Mouse (Mus musculus): ENCODE measurements at regions not wholly inside any gene's neighbourhood (a gene's known extent, or its start where the extent isn't known, plus 50 kb on each side); places are given as distances from the start of the nearest gene placed in this dataset.
A peak's percentile ranks its signal among the peaks of the same experiment; 100 is the strongest.

DNA sequence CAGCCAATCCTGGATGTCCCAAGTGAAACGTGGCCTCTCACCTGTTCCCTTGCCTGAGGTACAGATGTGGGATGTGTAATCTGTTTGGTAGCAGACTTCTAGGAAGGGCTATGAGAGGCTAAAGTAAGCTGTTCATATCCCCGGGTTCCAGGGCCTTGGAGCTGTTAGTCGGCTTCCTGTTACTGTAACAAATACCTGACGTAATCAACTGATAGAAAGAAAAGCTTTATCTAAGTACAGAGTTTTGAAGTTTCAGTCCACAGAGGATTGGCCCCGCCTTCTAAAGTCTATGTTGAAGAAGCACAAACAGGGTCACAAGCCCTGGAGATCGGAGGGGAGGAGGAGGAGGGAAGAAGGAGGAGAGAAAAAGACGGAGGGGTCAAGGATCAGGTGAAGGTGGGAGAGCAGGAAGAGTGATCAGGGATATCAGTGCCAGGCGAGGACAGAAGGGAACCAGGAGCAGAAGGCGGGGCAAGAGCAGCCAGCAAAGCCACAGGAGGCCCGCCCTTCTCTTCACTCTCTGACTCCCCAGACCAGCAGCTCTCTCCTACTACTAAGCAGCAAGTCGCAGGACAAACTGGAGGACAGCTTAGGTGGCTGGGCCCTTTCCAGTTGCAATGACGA lies 276.5 kb upstream of the Cdyl start:
- no peak for DNase-seq (ENCODE audit: low read depth, low spot score)

DNA sequence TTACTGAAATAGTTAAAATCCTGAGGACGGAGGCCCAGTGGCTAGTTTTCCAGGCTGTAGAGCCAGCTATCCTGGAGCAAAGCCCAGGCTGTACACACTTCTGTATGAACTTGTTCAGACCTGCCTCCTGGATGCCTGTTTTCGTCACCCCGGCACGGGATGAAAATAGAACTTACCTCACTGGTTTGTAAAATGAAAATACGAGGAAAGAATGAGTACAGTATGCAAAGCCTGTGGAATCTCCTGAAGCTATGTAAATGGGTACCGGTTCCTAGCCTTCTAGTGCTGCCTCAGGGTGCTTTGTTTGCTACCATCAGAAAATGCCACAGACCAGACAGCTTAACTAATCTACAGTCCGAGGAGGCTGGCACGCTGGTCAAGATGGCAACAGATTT lies 276.0 kb upstream of the Cdyl start:
- no peak for DNase-seq (ENCODE audit: low read depth, low spot score)

GRCm38 (mm10) chr13:35388380-35388779 lies 271.3 kb upstream of the Cdyl start:
- DNase-seq (ENCODE audit: low read depth, low spot score) = no peak

DNA sequence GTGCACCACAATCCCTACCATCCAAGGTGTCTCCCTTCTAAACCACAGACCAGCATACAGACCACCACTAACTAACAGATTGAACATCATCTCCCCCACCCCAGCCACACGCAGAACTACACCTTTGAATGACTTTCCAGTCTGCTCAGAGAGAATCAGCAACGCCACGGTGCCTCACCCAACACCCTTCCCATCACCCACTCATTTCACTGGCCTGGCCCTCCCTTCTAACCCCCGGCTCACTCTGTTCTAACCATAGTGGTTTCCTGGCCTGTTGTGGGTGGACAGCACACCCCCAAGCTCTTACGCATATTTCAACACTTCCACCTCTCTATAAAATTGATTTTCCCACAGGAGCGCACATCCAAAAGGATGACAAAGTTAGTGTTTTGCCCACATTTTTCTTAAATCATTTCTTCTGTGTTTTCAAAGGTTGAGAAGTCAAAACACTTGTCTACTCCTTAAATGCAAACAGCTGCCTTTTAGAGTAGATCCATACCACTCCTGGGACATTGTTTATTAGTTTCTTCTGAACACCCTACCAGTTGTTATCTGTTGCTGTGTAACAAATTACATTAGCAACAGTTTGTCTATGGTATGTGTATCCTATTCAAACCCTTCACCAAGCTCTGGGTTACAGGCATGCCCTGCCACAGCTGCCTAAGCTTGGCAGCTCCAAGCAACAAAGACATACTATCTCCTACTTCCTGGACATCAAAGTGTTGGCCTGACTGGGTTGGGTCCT lies 269.7 kb upstream of the Cdyl start:
- DNase-seq (ENCODE audit: low read depth, low spot score) = no peak

DNA sequence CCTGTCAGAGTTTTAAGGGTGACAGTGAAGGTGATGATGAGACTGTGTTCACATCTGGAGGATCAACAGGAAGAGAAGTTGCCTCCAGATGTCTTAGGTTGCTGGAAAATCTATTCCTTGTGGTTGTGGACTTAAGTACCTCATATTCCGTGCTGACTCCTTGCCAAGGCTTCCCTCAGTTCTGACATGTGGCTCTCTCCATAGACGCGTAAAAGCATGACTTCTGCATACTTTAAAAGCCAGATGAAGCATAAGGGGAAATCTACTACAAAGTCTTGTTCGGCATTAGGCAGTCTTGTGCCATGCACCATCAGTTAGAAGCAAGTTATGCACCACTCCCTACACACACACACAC lies 269.1 kb upstream of the Cdyl start:
- DNase-seq (ENCODE audit: low read depth, low spot score) = no peak

DNA sequence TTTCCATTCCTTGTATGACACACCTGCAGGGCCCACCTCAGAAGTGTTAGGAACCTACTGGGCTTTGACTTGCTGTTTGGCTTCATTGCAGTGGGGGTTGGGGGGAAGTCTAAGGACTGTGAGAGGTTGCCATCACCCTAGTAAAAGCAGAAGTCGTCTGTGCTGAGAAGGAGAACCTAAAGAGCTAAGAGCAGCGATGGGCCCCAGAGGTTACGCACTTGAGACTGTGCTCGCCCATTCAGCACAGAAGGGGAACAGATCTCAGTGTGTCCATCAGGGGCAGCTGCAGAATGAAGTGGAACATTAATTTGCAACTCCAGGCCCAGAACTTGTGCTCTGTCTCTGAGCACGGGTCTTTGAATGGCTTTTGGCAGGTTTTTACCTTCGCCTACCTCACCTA lies 267.5 kb upstream of the Cdyl start:
- DNase-seq (ENCODE audit: low read depth, low spot score) = no peak

- no peak for DNase-seq (ENCODE audit: low read depth, low spot score)
Observed at GRCm38 (mm10) chr13:35395192-35395591, 264.4 kb upstream of the Cdyl start.

- no peak for DNase-seq (ENCODE audit: low read depth, low spot score)
Observed at GRCm38 (mm10) chr13:35395630-35396029, 264.0 kb upstream of the Cdyl start.

DNA sequence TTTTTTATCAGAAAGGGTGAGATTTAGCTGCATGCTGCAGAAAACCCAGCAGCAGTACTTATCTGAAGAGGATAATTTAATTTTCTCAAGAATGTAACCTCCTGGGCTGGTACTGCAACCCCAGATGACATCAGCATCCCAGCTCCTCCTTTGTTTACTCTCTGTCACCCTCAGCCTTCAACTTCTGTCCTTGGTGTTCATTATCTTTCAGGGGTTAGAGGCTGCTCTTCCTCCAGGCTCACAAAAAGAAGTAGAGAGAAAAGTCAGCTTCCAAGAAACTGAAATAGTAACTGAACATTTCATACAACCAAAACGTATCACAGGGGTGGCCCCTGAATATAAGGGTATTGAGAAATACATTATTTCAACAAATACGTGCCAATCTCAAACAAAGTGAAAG lies 262.5 kb upstream of the Cdyl start:
- DNase-seq (ENCODE audit: low read depth, low spot score) = no peak

GRCm38 (mm10) chr13:35398192-35398591 lies 261.4 kb upstream of the Cdyl start:
- DNase-seq (ENCODE audit: low read depth, low spot score) = no peak

GRCm38 (mm10) chr13:35402856-35403255 lies 256.8 kb upstream of the Cdyl start:
- DNase-seq (ENCODE audit: low read depth, low spot score) = no peak

GRCm38 (mm10) chr13:35404428-35404827 lies 255.2 kb upstream of the Cdyl start:
- no peak for DNase-seq (ENCODE audit: low read depth, low spot score)

DNA sequence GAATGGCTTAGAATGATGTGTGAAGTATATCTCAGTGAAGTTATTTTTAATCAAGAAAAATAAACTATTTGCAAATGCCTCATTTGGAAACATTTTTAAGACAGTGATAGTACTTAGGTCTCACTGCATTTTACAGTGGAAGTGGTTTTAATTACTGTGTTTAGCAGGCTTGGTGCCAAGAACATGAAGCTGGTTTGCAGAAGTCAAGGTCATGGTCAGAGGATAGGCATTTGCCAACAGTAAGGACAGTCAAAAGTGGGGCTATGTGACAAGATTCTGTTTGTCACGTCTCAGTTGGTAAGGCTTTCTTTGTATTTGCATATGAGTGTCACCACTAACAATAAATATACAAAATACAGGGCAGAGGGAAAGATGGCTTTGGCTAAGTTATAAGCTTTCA lies 254.2 kb upstream of the Cdyl start:
- DNase-seq (ENCODE audit: low read depth, low spot score) = no peak

DNA sequence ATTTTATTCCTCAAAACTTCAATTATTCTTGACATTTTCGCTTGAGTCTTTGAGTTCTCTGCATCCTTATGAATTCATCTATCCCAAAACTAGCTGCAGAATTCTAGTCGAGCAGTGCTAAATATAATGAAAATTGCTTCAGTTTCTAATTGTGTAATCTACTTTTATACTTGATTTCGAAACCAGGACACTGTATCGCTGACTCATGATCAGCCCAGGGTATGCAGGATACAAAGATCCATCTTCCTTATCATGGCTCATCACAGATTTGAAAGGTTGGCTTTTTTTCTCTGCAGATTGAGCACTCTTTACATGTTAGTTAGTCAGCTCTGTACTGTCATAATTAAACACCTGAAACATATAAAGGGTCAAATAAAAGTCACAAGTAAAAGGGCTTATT lies 242.1 kb upstream of the Cdyl start:
- DNase-seq (ENCODE audit: low read depth, low spot score) = no peak

DNA sequence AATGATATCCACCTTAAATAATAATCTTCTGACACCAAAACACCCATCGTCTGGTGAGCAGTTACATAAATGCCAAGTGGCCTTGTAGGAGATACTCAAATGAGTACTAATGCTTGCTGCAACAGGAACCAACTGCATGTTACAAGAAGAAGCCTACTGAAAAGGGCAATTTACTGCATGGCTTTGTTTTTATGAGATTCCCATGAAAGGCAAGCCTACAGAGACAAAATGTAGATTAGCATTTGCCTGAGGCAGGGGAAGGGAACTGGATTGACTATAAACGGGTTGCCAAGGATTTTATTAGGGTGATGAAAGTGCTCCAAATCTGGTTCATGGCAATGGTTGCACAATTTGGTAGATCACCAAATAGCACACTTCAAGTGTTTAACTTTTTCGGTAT lies 239.6 kb upstream of the Cdyl start:
- peak; percentile 44 for DNase-seq (ENCODE audit: low read depth, low spot score)

GRCm38 (mm10) chr13:35426061-35426460 lies 233.6 kb upstream of the Cdyl start:
- DNase-seq (ENCODE audit: low read depth, low spot score) = no peak

DNA sequence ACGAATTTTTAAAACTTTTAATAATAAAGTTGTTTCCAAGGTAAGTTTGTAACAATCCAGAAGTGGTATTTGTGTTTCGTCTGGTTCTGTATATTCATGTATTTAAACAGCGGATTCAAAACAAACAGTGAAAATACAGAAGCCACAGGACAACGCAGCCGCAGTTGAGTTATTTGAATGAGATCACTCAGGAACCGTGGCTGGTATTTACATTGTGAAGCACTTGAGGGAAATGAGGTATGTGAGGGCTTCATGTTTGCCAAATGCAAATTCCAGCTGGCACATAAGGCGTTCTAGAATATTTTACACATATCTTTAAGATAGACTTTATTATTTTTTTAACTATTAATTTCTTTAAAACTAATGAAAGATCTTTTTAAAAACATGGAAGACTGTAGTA lies 224.5 kb upstream of the Cdyl start:
- no peak for DNase-seq (ENCODE audit: low read depth, low spot score)

DNA sequence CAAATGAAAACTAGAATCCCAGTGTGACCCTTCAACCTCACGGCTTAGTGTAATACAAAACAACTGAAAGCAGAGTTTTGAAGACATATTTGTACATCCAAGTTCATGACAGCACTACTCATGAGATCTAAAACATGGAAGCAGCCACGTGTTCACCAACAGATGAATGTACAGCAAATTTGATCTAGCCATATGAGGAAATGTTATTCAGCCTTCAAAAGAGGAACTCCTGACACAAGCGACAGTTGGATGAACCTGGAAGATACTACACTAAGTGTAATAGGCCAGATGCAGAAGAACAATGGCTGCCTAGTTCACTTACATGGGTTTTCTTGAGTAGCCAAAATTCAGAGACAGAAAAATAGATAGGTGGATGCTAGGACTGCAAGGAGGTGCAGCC lies 212.0 kb upstream of the Cdyl start:
- no peak for DNase-seq (ENCODE audit: low read depth, low spot score)

GRCm38 (mm10) chr13:35452420-35452819 lies 207.2 kb upstream of the Cdyl start:
- DNase-seq (ENCODE audit: low read depth, low spot score) = no peak

DNA sequence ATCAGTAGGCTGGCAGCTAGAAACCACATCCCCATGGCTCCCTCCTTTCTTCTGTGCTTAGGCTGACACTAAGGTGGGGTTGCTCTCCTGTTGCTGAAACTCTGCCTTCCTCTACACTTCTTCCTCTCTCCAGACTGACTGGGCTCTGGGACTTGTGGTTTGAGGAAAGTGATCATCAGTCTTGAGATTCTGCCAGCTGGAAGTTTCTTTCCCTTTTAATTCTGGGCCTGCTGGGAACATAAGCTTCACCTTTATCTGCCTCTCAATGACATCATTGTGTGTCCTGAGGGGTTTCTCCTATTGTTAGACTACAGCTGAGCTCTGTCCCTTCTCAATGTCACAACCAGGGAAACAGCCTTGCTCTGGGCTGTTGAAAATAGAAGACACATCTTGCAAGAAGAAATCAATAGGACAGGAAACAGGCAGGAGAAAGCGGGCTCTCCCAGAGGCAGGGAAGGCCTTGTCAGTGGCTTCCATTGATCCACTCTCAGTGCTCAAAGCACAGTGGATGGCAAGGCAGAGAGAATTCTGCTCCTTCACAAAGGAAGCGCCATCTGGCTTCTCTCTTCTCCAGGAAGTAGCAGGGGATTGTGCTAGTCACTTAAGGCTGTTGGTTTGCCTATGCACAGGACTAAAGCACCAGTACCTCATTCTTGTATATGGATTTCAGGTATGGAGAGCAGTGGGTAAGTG lies 206.3 kb upstream of the Cdyl start:
- no peak for DNase-seq (ENCODE audit: low read depth, low spot score)

DNA sequence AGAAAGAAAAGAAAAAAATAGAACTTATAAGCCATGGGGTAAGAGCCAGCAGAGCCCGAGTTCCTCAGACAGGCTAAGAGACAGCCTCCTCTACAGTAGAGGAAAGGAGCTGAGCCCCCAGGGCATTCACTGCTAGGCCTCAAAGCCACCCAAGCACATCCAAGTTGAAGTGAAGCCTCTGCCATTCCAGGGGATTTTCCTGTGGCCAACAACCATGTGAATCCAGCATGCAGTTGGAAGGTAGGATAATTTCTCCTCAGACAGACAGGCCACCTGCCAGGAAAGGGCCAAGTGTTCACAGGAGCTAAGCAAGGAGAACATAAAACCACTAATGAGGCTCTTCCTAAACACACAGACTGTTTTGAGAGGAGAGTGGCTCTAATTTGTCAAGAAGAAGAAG lies 199.6 kb upstream of the Cdyl start:
- DNase-seq (ENCODE audit: low read depth, low spot score) = no peak

- no peak for DNase-seq (ENCODE audit: low read depth, low spot score)
Observed at GRCm38 (mm10) chr13:35463231-35463630, 196.4 kb upstream of the Cdyl start.

DNA sequence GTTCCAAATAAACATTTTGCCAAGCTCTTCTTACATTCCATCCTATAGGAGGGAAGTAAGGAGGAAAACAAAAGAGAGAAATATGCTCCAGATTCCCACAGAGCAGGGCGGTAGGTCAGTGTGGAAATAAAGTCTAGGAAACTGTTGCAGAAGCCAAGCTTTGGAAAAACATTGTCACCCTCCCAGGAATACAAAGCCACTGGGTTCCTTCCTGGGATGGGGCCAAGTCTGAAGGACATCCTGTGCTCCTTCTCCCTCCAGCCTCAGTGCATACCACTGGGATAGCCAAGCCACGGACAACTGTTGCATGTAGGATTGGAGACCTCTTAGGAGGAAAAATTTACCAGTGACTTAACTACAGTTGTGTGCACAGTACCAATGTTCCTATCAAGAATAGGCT lies 195.8 kb upstream of the Cdyl start:
- DNase-seq (ENCODE audit: low read depth, low spot score) = no peak

Data from forelimb bud, embryonic 11.5 days (tissue).